Mouse (Mus musculus) forebrain, embryonic 16.5 days (tissue): ENCODE measurements around the gene Bzw2. TPM values are rescaled to one million over a fixed set of nuclear protein-coding genes. Genes with fewer than 3 reads are reported as not detected.

Source experiments
- ATAC-seq: fragments of 200-750 bp; cut with Nextera tagmentation; 2 replicates; pipeline ENCODE4 v1.8.0; 2017; ENCODE audit warnings: mild to moderate bottlenecking, moderate library complexity
- H3K27ac ChIP-seq: fragments of 300-500 bp; sonication (generic); 2 replicates; pipeline ENCODE4 v1.5.1; 2014; ENCODE audit warnings: low read length, control low read depth
- H3K27me3 ChIP-seq: fragments of 300-500 bp; sonication (generic); replicated peaks from 2 replicates; pipeline ENCODE4 v1.6.1; 2014; ENCODE audit warnings: low read length; ENCODE audit not compliant: control insufficient read depth, insufficient read depth
- H3K36me3 ChIP-seq: fragments of 300-500 bp; sonication (generic); 2 replicates; pipeline ENCODE4 v1.6.1; 2014; ENCODE audit not compliant: control insufficient read depth, insufficient read depth
- H3K4me1 ChIP-seq: fragments of 300-500 bp; sonication (generic); replicated peaks from 2 replicates; pipeline ENCODE4 v1.6.1; 2014; ENCODE audit warnings: low read length; ENCODE audit not compliant: control insufficient read depth, insufficient read depth
- H3K4me2 ChIP-seq: fragments of 300-500 bp; sonication (generic); 2 replicates; pipeline ENCODE4 v1.6.1; 2014; ENCODE audit warnings: mild to moderate bottlenecking, low read length, control low read depth
- H3K4me3 ChIP-seq: fragments of 300-500 bp; sonication (generic); replicated peaks from 2 replicates; pipeline ENCODE4 v1.5.1; 2014; ENCODE audit warnings: mild to moderate bottlenecking, low read length, control low read depth
- H3K9ac ChIP-seq: fragments of 300-500 bp; sonication (generic); replicated peaks from 2 replicates; pipeline ENCODE4 v1.6.1; 2014; ENCODE audit warnings: low read depth, low read length, control low read depth
- H3K9me3 ChIP-seq: fragments of 300-500 bp; sonication (generic); 2 replicates; pipeline ENCODE4 v1.6.1; 2016; ENCODE audit warnings: low read length; ENCODE audit not compliant: control insufficient read depth
- WGBS: fragments of 180-500 bp; shearing (Covaris S2); extraction: QIAGEN DNeasy Blood & Tissue Kit; methylation state at CpG from one replicate; pipeline ENCODE4 v1.1.7; 2014; 5-methylcytosine and 5-hydroxymethylcytosine counted together
- polyA plus RNA-seq: library from polyadenylated mRNA; unstranded; fragments of >200 nt; fragmentation: Nextera tagmentation; extraction: Ambion mirVana; gene quantifications from 2 replicates; pipeline ENCODE4 v1.2.1, GENCODE M21; 2015

Bzw2 gene
- polyA plus RNA-seq, 1 experiment from 2014 or later, result 542 TPM

DNA sequence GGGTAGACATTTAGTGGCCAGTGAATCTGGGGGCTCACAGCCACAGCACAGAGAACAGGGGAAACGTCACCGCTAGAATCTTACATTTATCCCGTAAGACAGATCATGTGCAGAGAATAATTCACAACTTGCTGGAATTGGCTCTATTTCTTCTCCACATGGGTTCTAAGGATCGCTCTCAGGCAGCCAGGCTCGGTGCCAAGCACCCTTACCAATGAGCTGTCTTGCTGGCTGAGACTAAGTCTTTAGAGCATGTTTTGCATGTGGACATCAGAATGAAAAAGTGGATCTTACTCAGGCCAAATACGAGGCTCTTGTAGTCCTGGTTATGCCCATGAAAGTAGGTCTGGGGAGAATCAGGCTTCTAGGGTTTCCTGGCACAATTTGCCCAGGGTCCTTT, 17.5 kb downstream of the Bzw2 start:
- Histone ChIP-seq H3K4me2 (no peak overlapping the region), H3K4me3 (no peak overlapping the region), H3K9ac (no peak overlapping the region), H3K9me3 (no peaks in the 10 kb centered on the region), H3K27me3 (no peaks in the 10 kb centered on the region), H3K4me1 (0 out of 2 replicates have a peak, but pooled peaks cover 2% of the 10 kb centered on the region), H3K36me3 (peaks cover 6% of the 10 kb centered on the region; the same call in 1 of the 2 replicates), H3K27ac (no peak overlapping the region)
- no peak for ATAC-seq
- 61% methylated on average over 6 of the region's 6 CpGs for WGBS

DNA sequence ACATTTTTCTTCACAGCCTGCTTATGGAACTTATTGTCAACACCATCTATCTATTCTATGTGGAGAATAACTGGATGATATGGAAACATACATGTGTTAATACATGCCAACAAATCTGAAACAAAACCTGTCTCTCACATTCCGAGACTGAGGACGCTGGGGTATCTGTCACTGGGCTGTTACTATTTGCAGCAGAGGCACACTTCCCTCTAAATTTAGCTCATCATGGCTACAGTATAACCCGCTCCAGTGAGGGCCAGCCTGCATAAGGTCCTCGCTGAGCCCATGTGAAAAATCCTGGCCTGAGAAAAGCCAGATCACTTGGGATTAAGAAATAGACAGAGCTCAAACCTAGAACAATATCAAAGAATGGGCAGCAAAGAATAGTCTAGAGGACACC, 20.7 kb downstream of the Bzw2 start:
- WGBS, result 91% methylated on average over 4 of the region's 4 CpGs
- Histone ChIP-seq H3K27ac (no peak overlapping the region), H3K4me3 (no peak overlapping the region), H3K27me3 (no peaks in the 10 kb centered on the region), H3K36me3 (peaks cover 23% of the 10 kb centered on the region), H3K9ac (no peak overlapping the region), H3K4me2 (no peak overlapping the region), H3K9me3 (no peaks in the 10 kb centered on the region), H3K4me1 (0 out of 2 replicates have a peak, but pooled peaks cover 8% of the 10 kb centered on the region)
- ATAC-seq, result no peak

DNA sequence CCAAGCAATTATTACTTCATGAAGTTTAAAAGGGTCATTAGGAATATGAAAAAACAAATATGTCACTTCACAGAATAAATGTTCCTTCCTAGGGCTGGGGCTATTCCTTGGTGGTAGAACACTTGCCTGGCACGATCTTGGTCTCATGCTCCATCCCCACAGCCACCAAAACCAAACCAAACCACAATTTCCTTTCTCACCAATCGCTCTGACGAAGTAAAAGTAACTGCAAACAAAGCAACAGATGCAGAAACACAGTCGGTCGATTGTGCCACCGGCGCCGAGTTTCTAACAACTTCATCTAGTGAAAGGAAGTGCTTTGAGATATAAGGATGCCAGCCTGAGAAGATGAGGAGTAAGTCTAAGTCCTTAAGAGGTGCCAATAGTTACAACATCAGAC, 21.6 kb downstream of the Bzw2 start:
- H3K27me3 ChIP-seq, result no peaks in the 10 kb centered on the region
- no peak overlapping the region for H3K9ac ChIP-seq
- H3K36me3 ChIP-seq, result peaks cover 26% of the 10 kb centered on the region
- H3K4me1 ChIP-seq, result 0 out of 2 replicates have a peak, but pooled peaks cover 8% of the 10 kb centered on the region
- H3K9me3 ChIP-seq, result no peaks in the 10 kb centered on the region
- no peak for ATAC-seq
- 98% methylated on average over 8 of the region's 8 CpGs for WGBS
- H3K4me3 ChIP-seq, result no peak overlapping the region
- H3K27ac ChIP-seq, result no peak overlapping the region
- H3K4me2 ChIP-seq, result no peak overlapping the region

DNA sequence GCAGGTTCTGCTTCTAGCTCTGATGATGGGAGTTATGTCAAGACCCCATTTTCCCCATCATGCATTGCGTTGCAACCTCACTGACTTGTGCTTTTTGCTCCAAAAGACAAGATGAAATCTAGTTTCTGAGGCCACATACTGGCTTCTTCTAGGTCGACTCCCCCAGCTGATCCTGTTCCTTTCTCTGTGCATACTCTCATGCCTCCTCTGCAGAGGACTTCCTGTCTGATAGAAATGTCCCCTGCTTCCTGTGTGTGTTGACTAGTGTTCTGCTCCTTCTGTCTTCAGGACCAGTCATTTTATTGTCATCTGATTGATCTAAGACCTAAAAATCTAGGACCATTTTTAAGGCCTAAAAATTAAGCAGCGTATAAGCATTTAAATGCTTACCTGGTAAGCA, 22.5 kb downstream of the Bzw2 start:
- WGBS, result 92% methylated on average over 3 of the region's 3 CpGs
- H3K27me3 ChIP-seq, result no peaks in the 10 kb centered on the region
- H3K9me3 ChIP-seq, result no peaks in the 10 kb centered on the region
- H3K4me2 ChIP-seq, result no peak overlapping the region
- H3K9ac ChIP-seq, result no peak overlapping the region
- H3K4me3 ChIP-seq, result no peak overlapping the region
- ATAC-seq, result no peak
- 0 out of 2 replicates have a peak, but pooled peaks cover 8% of the 10 kb centered on the region for H3K4me1 ChIP-seq
- no peak overlapping the region for H3K27ac ChIP-seq
- H3K36me3 ChIP-seq, result peaks cover 25% of the 10 kb centered on the region

DNA sequence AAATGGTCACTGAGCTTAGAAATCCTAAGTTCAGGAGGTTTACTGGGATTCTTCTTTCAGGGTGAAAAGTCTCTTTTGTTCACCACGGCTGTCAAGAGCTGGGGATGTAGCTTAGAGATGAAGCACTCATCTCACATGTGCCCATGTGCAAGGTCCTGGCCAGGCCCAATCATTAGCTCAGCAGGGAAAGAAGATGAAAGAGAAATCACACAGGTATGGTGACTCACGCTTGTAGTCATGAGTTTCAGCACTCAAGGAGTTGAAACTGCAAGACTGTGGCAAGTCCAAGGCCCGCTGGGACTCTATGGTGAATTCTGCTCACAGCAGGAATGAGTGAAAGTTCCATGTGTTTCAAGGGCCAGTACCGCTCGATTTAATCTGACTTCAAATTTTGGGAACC, 23.8 kb downstream of the Bzw2 start:
- Histone ChIP-seq H3K27me3 (no peaks in the 10 kb centered on the region), H3K4me2 (no peak overlapping the region), H3K9ac (no peak overlapping the region), H3K27ac (no peak overlapping the region), H3K4me1 (0 out of 2 replicates have a peak, but pooled peaks cover 6% of the 10 kb centered on the region), H3K4me3 (no peak overlapping the region), H3K36me3 (peaks cover 29% of the 10 kb centered on the region), H3K9me3 (no peaks in the 10 kb centered on the region; the same call in 1 of the 2 replicates)
- ATAC-seq, result no peak
- 95% methylated on average over 5 of the region's 5 CpGs for WGBS

- Histone ChIP-seq H3K36me3 (peaks cover 30% of the 10 kb centered on the region), H3K27ac (no peak overlapping the region), H3K4me1 (0 out of 2 replicates have a peak, but pooled peaks cover 6% of the 10 kb centered on the region), H3K4me2 (no peak overlapping the region), H3K27me3 (no peaks in the 10 kb centered on the region), H3K9me3 (no peaks in the 10 kb centered on the region; the same call in 1 of the 2 replicates), H3K9ac (no peak overlapping the region), H3K4me3 (no peak overlapping the region)
- WGBS, result 91% methylated on average over 5 of the region's 5 CpGs
- no peak for ATAC-seq
These were observed 24.3 kb downstream of the Bzw2 start for GRCm38 (mm10) chr12:36133547-36133946.

- no peaks in the 10 kb centered on the region; the same call in 1 of the 2 replicates for H3K9me3 ChIP-seq
- no peak overlapping the region for H3K4me3 ChIP-seq
- peak; percentile 61 for ATAC-seq
- no peak overlapping the region for H3K4me2 ChIP-seq
- 62% methylated on average over 3 of the region's 3 CpGs for WGBS
- H3K27me3 ChIP-seq, result no peaks in the 10 kb centered on the region
- H3K36me3 ChIP-seq, result peaks cover 32% of the 10 kb centered on the region
- 0 out of 2 replicates have a peak, but pooled peaks cover 6% of the 10 kb centered on the region for H3K4me1 ChIP-seq
- H3K9ac ChIP-seq, result no peak overlapping the region
- H3K27ac ChIP-seq, result no peak overlapping the region
These were observed 25.2 kb downstream of the Bzw2 start for GRCm38 (mm10) chr12:36132668-36133067.

- no peak for ATAC-seq
These were observed 25.6 kb downstream of the Bzw2 start for GRCm38 (mm10) chr12:36132254-36132653.

GRCm38 (mm10) chr12:36129826-36130225, 28.1 kb downstream of the Bzw2 start:
- ATAC-seq, result no peak
- H3K9ac ChIP-seq, result no peak overlapping the region
- H3K4me2 ChIP-seq, result no peak overlapping the region
- no peak overlapping the region for H3K4me3 ChIP-seq
- 0 out of 2 replicates have a peak, but pooled peaks cover 6% of the 10 kb centered on the region for H3K4me1 ChIP-seq
- H3K27me3 ChIP-seq, result no peaks in the 10 kb centered on the region
- H3K36me3 ChIP-seq, result peaks cover 31% of the 10 kb centered on the region
- no peaks in the 10 kb centered on the region; the same call in 1 of the 2 replicates for H3K9me3 ChIP-seq
- WGBS, result 74% methylated on average over 5 of the region's 5 CpGs
- no peak overlapping the region for H3K27ac ChIP-seq

More at GRCm38 (mm10) chr12:36132254-36132653, 25.6 kb downstream of the Bzw2 start:
- H3K27ac ChIP-seq, result no peak overlapping the region
- H3K4me1 ChIP-seq, result 0 out of 2 replicates have a peak, but pooled peaks cover 6% of the 10 kb centered on the region
- no peak overlapping the region for H3K4me3 ChIP-seq
- H3K4me2 ChIP-seq, result no peak overlapping the region
- no peaks in the 10 kb centered on the region; the same call in 1 of the 2 replicates for H3K9me3 ChIP-seq
- no peaks in the 10 kb centered on the region for H3K27me3 ChIP-seq
- WGBS, result 88% methylated on average over 2 of the region's 2 CpGs
- H3K36me3 ChIP-seq, result peaks cover 32% of the 10 kb centered on the region
- H3K9ac ChIP-seq, result no peak overlapping the region

GRCm38 (mm10) chr12:36126049-36126448, 31.8 kb downstream of the Bzw2 start:
- H3K4me2 ChIP-seq, result no peak overlapping the region
- H3K27ac ChIP-seq, result no peak overlapping the region
- no peaks in the 10 kb centered on the region for H3K27me3 ChIP-seq
- H3K4me3 ChIP-seq, result no peak overlapping the region
- WGBS, result 95% methylated on average over 5 of the region's 5 CpGs
- no peak overlapping the region for H3K9ac ChIP-seq
- H3K4me1 ChIP-seq, result no peaks in the 10 kb centered on the region
- ATAC-seq, result no peak
- H3K36me3 ChIP-seq, result peaks cover 30% of the 10 kb centered on the region
- H3K9me3 ChIP-seq, result no peaks in the 10 kb centered on the region; the same call in 1 of the 2 replicates
